Mouse (Mus musculus) spleen, adult 2 months (tissue): ENCODE measurements around the gene Myh11.

Experiments
- CTCF ChIP-seq: fragments of 200-500 bp; IDR thresholded peaks from 2 replicates; pipeline ENCODE4 v1.5.1; 2011; ENCODE audit warnings: mild to moderate bottlenecking, inconsistent platforms; ENCODE audit not compliant: insufficient read depth, insufficient read length, insufficient replicate concordance; ENCODE audit errors: extremely low read depth
- POLR2A ChIP-seq: fragments of 200-500 bp; IDR thresholded peaks from 2 replicates; pipeline ENCODE4 v1.6.1; 2011; ENCODE audit warnings: low read depth, low read length, inconsistent platforms

- TF ChIP-seq CTCF = no peak
- no peak for TF ChIP-seq POLR2A
Measured at GRCm38 (mm10) chr16:14242059-14242458, 49.1 kb downstream of the Myh11 start.
